Mouse (Mus musculus): ENCODE data around the gene A930004D18Rik.

Gene A930004D18Rik

GRCm38 (mm10) chr2:18033166-18034108, 4.1 kb downstream of the A930004D18Rik start:
- no peak for DNase-seq

DNA sequence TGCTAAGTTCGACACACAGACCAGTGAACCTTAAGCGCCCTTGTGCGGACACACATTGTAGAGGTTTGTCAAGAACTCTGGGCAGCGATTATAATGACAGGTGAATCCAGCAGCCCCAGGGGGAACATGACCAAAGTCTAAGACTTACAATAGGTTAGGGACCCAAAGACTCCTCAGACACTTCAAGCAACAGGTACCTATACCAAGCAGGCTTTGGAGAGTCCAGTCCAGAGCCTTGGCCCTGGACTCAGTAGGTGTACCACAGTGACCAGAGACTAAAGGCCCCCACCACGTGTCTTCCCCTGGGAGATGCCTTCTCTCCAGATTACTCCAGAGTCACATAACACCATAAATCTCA, 5.0 kb downstream of the A930004D18Rik start:
- no peak for DNase-seq

- DNase-seq = no peak
These were observed 5.6 kb downstream of the A930004D18Rik start for GRCm38 (mm10) chr2:18031831-18032537.

DNA sequence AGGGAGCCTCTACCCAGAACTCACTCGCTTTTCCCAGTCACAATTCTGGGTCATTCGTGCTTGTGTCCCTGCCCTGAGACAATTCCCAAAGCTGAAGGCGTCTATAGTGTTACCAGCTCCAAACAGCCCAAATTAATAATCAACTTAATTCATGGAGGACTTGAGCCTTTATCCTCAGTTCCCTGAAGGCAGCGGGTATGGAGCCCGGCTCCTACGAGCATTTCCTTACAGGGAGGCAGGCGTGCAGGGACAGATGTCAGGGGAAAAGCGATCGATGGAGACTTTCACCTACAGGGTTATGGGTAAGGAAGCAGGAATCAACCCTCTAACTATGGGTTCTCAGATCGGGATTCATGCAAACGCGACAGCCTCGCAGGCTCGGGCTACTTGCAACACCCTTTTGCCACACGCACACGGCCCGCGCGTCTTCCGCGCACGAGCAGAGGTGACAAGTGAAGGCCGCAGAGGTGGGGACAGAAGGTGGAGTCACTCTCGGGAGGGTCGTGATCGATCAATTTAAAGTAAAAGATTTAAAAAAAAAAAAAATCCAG, 6.2 kb downstream of the A930004D18Rik start:
- no peak for DNase-seq

- DNase-seq = no peak
These were observed 7.0 kb downstream of the A930004D18Rik start for GRCm38 (mm10) chr2:18030581-18030980.

- DNase-seq = no peak
These were observed 7.9 kb downstream of the A930004D18Rik start for GRCm38 (mm10) chr2:18029656-18030055.

GRCm38 (mm10) chr2:18028140-18029021, 9.2 kb downstream of the A930004D18Rik start:
- peak; percentile 96 for DNase-seq

DNA sequence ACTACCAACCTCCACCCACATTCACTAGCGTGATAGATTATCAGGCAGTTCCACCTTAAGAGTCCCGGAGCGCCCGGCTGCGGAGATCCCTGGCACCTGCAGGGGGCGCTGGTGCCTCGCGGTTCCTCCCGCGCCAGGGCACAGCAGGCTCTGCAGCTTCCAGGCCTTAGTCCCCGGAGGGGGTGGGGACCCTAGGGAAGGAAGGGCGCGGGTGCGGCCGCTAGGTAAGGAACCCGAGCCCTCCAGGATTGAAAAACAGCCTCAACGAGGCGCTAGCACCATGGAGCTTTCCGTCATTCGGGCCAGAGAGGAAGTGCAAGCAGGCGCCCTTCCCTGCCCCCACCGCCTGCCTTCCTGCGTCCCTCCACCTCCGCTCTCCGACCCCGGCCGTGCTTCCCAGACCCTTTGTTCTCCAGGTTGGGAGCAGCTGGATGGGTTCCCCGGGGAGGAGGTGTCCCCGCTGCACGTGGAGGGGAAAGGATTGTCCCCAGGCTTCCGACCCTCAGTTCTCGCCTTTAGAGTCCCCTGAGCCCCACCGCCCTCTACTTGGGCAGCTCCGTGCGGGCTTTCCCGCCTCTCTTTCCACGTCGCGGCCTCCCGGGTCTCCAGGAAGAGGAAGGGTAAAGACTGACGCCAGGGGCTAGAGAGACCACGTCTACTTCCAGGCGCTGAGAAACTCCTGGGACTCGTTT, 9.9 kb downstream of the A930004D18Rik start:
- peak; percentile 96 for DNase-seq

GRCm38 (mm10) chr2:18026116-18026947, 11.2 kb downstream of the A930004D18Rik start:
- peak; percentile 60 for DNase-seq

GRCm38 (mm10) chr2:18025781-18026115, 11.8 kb downstream of the A930004D18Rik start:
- DNase-seq = no peak

DNA sequence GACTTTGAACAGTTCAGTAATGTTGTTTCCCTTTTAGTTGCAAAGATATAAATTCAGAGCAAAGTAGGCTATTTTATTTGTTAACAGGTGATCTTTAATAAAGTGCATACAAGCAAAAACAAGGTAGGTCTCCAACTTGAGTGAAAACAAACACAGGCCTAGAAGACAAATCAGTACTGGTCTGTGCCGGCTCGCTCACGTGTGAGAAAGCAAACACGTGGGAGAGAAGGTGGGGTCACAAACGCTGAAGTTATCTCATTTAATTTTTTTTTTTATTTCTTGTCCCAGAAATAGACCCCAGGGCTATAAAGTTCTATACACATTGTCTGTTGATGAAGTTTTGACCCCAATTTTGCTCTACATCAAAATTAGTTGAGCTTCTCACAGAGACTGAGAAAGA, 12.4 kb downstream of the A930004D18Rik start:
- DNase-seq = no peak

DNA sequence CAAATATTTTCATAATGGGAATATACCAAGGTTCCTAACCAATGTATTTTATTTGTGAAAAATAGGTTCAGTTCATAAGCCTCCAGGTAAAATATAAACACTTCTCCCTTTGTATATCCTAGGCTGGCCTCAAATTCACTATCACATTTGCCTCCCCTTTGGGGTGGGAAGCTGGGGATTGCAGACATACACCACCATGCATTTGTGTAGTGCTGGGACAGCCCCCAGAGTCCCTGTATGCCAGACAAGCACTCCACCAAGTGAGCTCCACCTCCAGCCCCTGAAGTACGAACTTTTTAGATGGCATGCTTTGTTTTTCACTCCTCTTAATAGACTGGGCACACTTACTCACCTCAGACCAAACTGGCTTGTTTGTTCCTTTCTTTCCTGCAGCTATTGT, 14.7 kb downstream of the A930004D18Rik start:
- DNase-seq = no peak

- DNase-seq = no peak
These were observed 18.4 kb downstream of the A930004D18Rik start for GRCm38 (mm10) chr2:18019122-18019521.

DNA sequence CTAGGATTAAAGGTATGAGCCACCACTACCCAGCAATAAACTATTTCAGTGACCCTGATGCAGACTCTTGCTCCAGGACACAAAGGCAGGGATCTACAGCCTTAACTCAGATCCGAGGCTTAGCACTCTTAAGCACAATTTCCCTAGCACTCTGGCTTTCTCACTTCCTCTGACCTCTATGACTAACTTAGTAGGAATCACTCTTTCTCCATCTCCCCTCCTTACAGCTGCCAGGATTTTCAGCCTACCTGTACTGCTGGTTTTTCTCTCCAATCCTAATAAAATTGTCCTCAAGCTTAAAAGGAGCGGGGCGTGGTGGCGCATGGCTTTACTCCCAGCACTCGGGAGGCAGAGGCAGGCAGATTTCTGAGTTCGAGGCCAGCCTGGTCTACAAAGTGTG, 20.2 kb downstream of the A930004D18Rik start:
- no peak for DNase-seq

DNA sequence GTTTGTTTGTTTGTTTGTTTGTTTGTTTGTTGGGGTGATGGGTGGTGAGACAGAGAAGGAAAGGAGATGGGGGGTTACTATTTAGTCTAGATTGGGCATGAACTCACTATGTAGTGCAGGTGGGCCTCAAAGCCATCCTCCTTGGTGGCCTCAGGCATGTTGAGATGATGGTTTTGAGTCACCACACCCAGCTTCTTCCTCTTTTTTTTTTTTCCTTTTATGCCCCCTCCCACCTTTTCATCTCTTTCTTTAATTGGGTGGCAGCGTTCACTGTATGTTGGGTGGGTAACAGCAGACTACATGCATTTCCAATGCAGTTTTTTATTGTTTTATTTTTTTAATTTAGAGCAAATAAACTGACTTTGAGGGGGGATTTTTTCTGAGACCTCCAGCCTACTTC, 20.9 kb downstream of the A930004D18Rik start:
- DNase-seq = no peak

DNA sequence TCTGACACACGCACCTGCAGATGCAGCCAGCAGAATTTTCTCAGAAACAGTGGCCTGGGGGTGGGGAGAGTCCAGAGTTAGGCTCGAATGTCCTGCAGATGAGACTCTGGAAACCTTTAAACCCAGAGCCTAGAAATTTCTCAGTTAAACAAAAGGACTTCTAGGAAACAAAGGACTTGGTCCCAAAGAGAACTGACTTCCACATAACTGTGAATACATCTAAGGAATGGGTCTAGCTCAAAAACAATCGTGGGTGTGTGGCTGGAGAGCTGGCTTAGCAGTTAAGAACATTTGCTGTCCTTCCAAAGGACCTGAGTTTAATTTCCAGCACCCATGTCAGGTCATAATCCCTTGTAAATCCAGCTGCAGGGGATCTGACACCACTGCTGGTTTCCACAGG, 22.0 kb downstream of the A930004D18Rik start:
- DNase-seq = no peak

- no peak for DNase-seq
These were observed 24.7 kb downstream of the A930004D18Rik start for GRCm38 (mm10) chr2:18012866-18013265.

GRCm38 (mm10) chr2:18011226-18011625, 26.3 kb downstream of the A930004D18Rik start:
- DNase-seq = no peak

GRCm38 (mm10) chr2:18005137-18005536, 32.4 kb downstream of the A930004D18Rik start:
- no peak for DNase-seq

- DNase-seq = no peak
These were observed 33.3 kb downstream of the A930004D18Rik start for GRCm38 (mm10) chr2:18004286-18004685.

- DNase-seq = no peak
These were observed 35.2 kb downstream of the A930004D18Rik start for GRCm38 (mm10) chr2:18002306-18002705.

All from lung, postnatal 36 days (tissue).